Mouse (Mus musculus): ENCODE results near the gene Atl1. TPM values are rescaled to one million over a fixed set of nuclear protein-coding genes. Genes with fewer than 3 reads are reported as not detected.

The Atl1 gene
- polyA plus RNA-seq, 1 experiment from 2014 or later, result 4.8 TPM

DNA sequence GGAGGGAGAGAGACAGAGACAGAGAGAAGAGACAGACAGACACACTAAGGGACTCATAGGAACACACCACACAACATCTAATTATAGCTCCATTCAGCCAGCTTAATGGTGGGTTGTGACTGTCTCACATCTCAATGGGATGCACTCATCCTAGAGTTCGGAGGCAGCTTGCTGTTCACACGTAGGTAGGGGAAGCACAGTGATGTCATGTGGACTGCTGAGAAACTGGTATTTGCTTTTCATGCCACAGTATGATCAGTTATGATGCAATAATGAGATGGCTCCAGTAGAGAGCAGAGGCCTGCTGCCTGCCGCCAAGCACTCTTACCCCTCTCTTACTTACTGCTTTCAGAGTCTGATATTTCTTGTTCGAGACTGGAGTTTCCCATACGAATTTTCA lies 53.4 kb downstream of the Atl1 start:
- no peak overlapping the region for H3K27ac ChIP-seq (ENCODE audit: low read depth, low read length)
- H3K27me3 ChIP-seq (ENCODE audit: control insufficient read depth, insufficient read depth, low read length), result no peaks in the 10 kb centered on the region
- no peaks in the 10 kb centered on the region for H3K4me1 ChIP-seq (ENCODE audit: control insufficient read depth, insufficient read depth, low read length)
- H3K36me3 ChIP-seq (ENCODE audit: control insufficient read depth, insufficient read depth, low read length), result no peaks in the 10 kb centered on the region
- H3K9ac ChIP-seq (ENCODE audit: low read depth, low read length), result no peak overlapping the region
- H3K9me3 ChIP-seq (ENCODE audit: control insufficient read depth, low read length), result no peaks in the 10 kb centered on the region
- no peak overlapping the region for H3K4me2 ChIP-seq (replicated peaks; ENCODE audit: low read depth, low read length)
- WGBS, result 90% methylated on average over 5 of the region's 5 CpGs
- ATAC-seq (ENCODE audit: low FRiP score, low TSS enrichment), result no peak
- no peak overlapping the region for H3K4me3 ChIP-seq (ENCODE audit: low read length)

DNA sequence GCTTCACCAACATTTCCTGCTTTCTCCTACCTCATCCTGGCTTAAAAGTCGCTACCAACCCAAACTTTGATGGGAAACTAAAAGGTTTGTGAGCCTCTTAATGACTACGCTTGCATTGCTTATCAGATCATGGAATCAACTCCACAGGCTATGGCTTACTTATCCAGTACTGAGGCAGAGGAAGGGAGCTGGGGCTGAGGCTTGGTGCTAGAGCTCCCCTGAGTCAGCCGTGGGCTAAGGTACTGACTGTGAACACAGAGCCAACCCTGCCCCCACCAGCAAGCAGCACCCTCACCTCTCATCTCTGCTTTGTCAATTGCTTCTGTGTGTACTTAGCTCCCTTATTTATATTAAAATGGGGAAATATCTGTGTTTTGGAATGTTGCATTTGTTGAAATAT lies 55.1 kb downstream of the Atl1 start:
- Histone ChIP-seq H3K4me3 (ENCODE audit: low read length) (no peak overlapping the region), H3K9me3 (ENCODE audit: control insufficient read depth, low read length) (no peaks in the 10 kb centered on the region), H3K36me3 (ENCODE audit: control insufficient read depth, insufficient read depth, low read length) (no peaks in the 10 kb centered on the region), H3K4me2 (replicated peaks; ENCODE audit: low read depth, low read length) (no peak overlapping the region), H3K4me1 (ENCODE audit: control insufficient read depth, insufficient read depth, low read length) (no peaks in the 10 kb centered on the region), H3K27ac (ENCODE audit: low read depth, low read length) (no peak overlapping the region), H3K27me3 (ENCODE audit: control insufficient read depth, insufficient read depth, low read length) (no peaks in the 10 kb centered on the region), H3K9ac (ENCODE audit: low read depth, low read length) (no peak overlapping the region)
- 69% methylated on average over 3 of the region's 3 CpGs for whole genome bisulfite sequencing
- ATAC-seq (ENCODE audit: low FRiP score, low TSS enrichment), result no peak

DNA sequence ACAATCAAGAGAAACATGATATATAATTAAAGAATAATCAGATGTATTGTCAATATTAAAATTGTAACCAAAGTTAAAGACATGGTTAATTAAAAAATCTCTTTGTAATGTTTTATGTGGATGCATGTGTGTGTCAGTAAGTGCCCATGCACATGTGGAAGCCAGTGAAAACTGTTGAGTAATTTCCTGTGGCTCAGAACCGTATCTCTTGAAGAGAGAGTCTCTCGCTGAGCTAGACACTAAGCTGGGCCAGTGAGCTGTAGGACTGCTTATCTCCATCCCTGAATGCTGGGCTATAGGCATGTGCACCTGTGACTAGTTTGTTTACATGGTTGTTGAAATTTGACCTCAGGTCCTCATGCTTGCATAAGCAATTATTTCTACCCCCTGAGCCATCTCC lies 65.0 kb downstream of the Atl1 start:
- H3K4me1 ChIP-seq (ENCODE audit: control insufficient read depth, insufficient read depth, low read length), result no peaks in the 10 kb centered on the region
- no peak overlapping the region for H3K4me3 ChIP-seq (ENCODE audit: low read length)
- H3K4me2 ChIP-seq (replicated peaks; ENCODE audit: low read depth, low read length), result no peak overlapping the region
- peaks cover 7% of the 10 kb centered on the region; the same call in 1 of the 2 replicates for H3K36me3 ChIP-seq (ENCODE audit: control insufficient read depth, insufficient read depth, low read length)
- ATAC-seq (ENCODE audit: low FRiP score, low TSS enrichment), result no peak
- H3K27me3 ChIP-seq (ENCODE audit: control insufficient read depth, insufficient read depth, low read length), result no peaks in the 10 kb centered on the region
- H3K9me3 ChIP-seq (ENCODE audit: control insufficient read depth, low read length), result no peaks in the 10 kb centered on the region
- no peak overlapping the region for H3K9ac ChIP-seq (ENCODE audit: low read depth, low read length)
- no peak overlapping the region for H3K27ac ChIP-seq (ENCODE audit: low read depth, low read length)
- WGBS, result 93% methylated on average over 2 of the region's 2 CpGs

DNA sequence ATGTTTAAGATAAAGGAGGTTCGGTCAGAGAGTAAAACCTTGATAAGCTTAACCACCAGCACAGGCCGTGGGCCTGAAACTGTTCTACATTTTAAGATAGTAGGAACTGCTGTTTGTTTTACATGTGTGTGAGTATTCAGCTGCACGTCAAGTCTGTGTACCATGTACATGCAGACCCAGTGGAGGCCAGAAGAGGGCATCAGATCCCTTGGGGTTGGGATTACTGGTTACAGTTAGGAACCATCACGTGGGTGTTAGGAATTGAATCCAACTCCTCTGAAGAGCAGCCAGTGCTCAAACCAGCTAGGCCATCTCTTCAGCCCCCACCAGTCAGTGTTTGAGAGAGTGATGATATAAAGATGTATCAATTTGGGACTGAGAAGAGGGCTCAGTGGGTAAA lies 70.1 kb downstream of the Atl1 start:
- no peaks in the 10 kb centered on the region for H3K4me1 ChIP-seq (ENCODE audit: control insufficient read depth, insufficient read depth, low read length)
- no peak overlapping the region for H3K27ac ChIP-seq (ENCODE audit: low read depth, low read length)
- H3K9ac ChIP-seq (ENCODE audit: low read depth, low read length), result no peak overlapping the region
- H3K36me3 ChIP-seq (ENCODE audit: control insufficient read depth, insufficient read depth, low read length), result peaks cover 42% of the 10 kb centered on the region
- ATAC-seq (ENCODE audit: low FRiP score, low TSS enrichment), result no peak; the same call in 1 of the 2 replicates
- H3K27me3 ChIP-seq (ENCODE audit: control insufficient read depth, insufficient read depth, low read length), result no peaks in the 10 kb centered on the region
- H3K4me2 ChIP-seq (replicated peaks; ENCODE audit: low read depth, low read length), result no peak overlapping the region
- no peak overlapping the region for H3K4me3 ChIP-seq (ENCODE audit: low read length)
- no peaks in the 10 kb centered on the region for H3K9me3 ChIP-seq (ENCODE audit: control insufficient read depth, low read length)
- 66% methylated on average over 4 of the region's 4 CpGs for WGBS

DNA sequence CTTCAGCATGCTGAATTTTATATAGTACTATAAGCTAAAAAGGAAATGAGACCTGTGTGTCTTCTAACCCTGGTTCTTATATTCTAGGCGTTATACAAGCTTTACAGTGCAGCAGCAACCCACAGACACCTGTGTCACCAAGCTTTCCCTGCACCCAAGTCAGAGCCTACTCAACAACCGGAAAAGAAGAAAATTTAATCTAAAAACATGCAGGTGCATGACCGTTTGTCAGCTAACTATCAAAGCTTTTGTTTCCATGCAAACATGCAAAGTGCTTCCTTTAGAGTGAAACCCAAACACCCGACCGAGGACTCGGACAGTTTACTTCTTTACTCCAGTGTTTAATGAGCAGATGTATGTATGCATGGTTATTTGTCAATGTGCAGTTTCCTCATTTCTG lies 70.7 kb downstream of the Atl1 start:
- 92% methylated on average over 6 of the region's 6 CpGs for WGBS
- no peak overlapping the region for H3K4me2 ChIP-seq (replicated peaks; ENCODE audit: low read depth, low read length)
- H3K4me3 ChIP-seq (ENCODE audit: low read length), result no peak overlapping the region
- no peaks in the 10 kb centered on the region for H3K4me1 ChIP-seq (ENCODE audit: control insufficient read depth, insufficient read depth, low read length)
- no peak overlapping the region for H3K9ac ChIP-seq (ENCODE audit: low read depth, low read length)
- ATAC-seq (ENCODE audit: low FRiP score, low TSS enrichment), result no peak
- peaks cover 48% of the 10 kb centered on the region for H3K36me3 ChIP-seq (ENCODE audit: control insufficient read depth, insufficient read depth, low read length)
- no peaks in the 10 kb centered on the region for H3K27me3 ChIP-seq (ENCODE audit: control insufficient read depth, insufficient read depth, low read length)
- H3K9me3 ChIP-seq (ENCODE audit: control insufficient read depth, low read length), result no peaks in the 10 kb centered on the region
- H3K27ac ChIP-seq (ENCODE audit: low read depth, low read length), result no peak overlapping the region

DNA sequence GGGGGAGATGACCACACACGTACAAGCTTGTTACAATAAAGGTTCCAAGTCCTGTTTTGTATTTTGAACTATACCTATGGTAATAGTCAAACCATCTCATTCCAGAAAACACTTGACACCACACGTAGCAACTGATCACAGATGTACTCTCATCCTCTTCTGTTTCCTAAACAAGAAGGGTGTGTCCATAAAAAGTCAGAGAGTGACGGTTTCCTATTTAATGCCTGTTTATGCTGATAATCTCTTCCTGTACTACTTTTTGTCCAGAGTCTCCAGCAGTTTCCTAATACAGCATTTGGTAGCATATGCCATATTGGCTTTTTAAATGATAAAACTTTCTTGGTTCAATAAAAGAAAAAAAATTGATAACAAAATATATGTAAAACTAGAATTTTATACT lies 73.2 kb downstream of the Atl1 start:
- H3K4me2 ChIP-seq (replicated peaks; ENCODE audit: low read depth, low read length), result no peak overlapping the region
- no peak overlapping the region for H3K27ac ChIP-seq (ENCODE audit: low read depth, low read length)
- no peak overlapping the region for H3K4me3 ChIP-seq (ENCODE audit: low read length)
- H3K4me1 ChIP-seq (ENCODE audit: control insufficient read depth, insufficient read depth, low read length), result no peaks in the 10 kb centered on the region
- no peak overlapping the region for H3K9ac ChIP-seq (ENCODE audit: low read depth, low read length)
- H3K27me3 ChIP-seq (ENCODE audit: control insufficient read depth, insufficient read depth, low read length), result no peaks in the 10 kb centered on the region
- H3K36me3 ChIP-seq (ENCODE audit: control insufficient read depth, insufficient read depth, low read length), result peaks cover 71% of the 10 kb centered on the region
- no peaks in the 10 kb centered on the region for H3K9me3 ChIP-seq (ENCODE audit: control insufficient read depth, low read length)
- ATAC-seq (ENCODE audit: low FRiP score, low TSS enrichment), result no peak
- 79% methylated on average over 3 of the region's 3 CpGs for WGBS

DNA sequence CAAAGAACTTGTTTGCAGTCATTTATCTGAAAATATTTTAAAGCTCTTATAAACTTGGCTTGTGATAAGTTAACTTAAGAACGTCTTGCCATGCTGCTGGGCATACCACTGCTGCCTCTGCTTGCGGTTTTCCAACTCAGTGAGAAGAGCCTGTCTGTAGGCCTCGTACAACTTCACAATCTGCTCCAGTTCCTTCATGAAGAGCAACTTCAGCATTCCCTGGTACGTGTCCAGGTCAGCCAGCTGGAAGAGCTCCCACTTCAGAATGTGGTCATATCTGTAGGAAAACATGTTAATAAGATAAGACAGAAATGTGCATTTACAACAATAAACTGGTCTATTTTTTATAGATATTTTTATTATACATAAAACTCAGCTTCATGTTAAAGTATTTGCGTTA lies 73.7 kb downstream of the Atl1 start:
- Histone ChIP-seq H3K4me2 (replicated peaks; ENCODE audit: low read depth, low read length) (no peak overlapping the region), H3K27me3 (ENCODE audit: control insufficient read depth, insufficient read depth, low read length) (no peaks in the 10 kb centered on the region), H3K9me3 (ENCODE audit: control insufficient read depth, low read length) (no peaks in the 10 kb centered on the region), H3K36me3 (ENCODE audit: control insufficient read depth, insufficient read depth, low read length) (peaks cover 73% of the 10 kb centered on the region), H3K27ac (ENCODE audit: low read depth, low read length) (no peak overlapping the region), H3K4me3 (ENCODE audit: low read length) (no peak overlapping the region), H3K9ac (ENCODE audit: low read depth, low read length) (no peak overlapping the region), H3K4me1 (ENCODE audit: control insufficient read depth, insufficient read depth, low read length) (no peaks in the 10 kb centered on the region)
- no peak for ATAC-seq (ENCODE audit: low FRiP score, low TSS enrichment)
- WGBS, result 85% methylated on average over 5 of the region's 5 CpGs

DNA sequence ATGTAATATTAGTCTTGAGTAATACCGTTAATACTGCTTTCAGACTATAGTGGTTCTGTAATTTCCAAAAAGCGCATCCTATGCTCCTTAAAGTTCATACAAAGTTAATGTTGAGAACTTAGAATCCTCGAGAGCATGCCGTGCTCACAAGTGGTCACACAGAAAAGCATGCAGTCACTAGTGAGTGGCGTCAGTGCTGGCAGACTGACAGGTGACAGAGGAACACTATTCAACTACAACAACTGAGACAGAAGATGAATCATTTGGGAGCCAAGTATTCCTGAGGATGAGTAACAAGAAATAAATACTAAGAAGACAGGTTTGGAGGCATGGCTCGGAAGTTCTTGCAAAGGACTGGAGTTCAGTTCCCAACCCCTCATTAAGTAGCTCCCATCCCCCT lies 74.7 kb downstream of the Atl1 start:
- H3K9ac ChIP-seq (ENCODE audit: low read depth, low read length), result no peak overlapping the region
- no peaks in the 10 kb centered on the region for H3K4me1 ChIP-seq (ENCODE audit: control insufficient read depth, insufficient read depth, low read length)
- no peak overlapping the region for H3K4me2 ChIP-seq (replicated peaks; ENCODE audit: low read depth, low read length)
- H3K36me3 ChIP-seq (ENCODE audit: control insufficient read depth, insufficient read depth, low read length), result peaks cover 78% of the 10 kb centered on the region
- H3K27me3 ChIP-seq (ENCODE audit: control insufficient read depth, insufficient read depth, low read length), result no peaks in the 10 kb centered on the region
- H3K4me3 ChIP-seq (ENCODE audit: low read length), result no peak overlapping the region
- no peaks in the 10 kb centered on the region for H3K9me3 ChIP-seq (ENCODE audit: control insufficient read depth, low read length)
- no peak for ATAC-seq (ENCODE audit: low FRiP score, low TSS enrichment)
- 88% methylated on average over 6 of the region's 6 CpGs for WGBS
- no peak overlapping the region for H3K27ac ChIP-seq (ENCODE audit: low read depth, low read length)

DNA sequence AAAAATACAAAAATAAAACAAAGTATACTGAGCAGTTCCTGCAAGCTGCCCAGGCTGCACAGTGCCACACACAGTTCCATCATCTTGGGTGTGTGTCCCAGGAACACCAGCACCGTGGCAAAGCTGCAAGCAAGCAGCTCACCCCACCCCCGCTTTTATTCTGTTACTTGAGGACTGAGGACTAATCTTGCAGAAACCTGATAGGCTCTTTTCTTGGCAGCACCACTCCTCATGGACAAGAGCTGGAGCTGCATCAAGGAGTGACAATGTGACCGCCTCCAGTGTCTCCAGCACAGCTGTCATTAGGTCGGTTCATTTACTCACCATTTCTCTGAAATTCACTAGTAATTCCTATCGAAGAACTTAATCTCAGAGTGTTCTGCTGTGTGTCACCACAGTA lies 75.7 kb downstream of the Atl1 start:
- H3K4me2 ChIP-seq (replicated peaks; ENCODE audit: low read depth, low read length), result no peak overlapping the region
- H3K9ac ChIP-seq (ENCODE audit: low read depth, low read length), result no peak overlapping the region
- ATAC-seq (ENCODE audit: low FRiP score, low TSS enrichment), result no peak
- H3K4me3 ChIP-seq (ENCODE audit: low read length), result no peak overlapping the region
- no peaks in the 10 kb centered on the region for H3K9me3 ChIP-seq (ENCODE audit: control insufficient read depth, low read length)
- no peak overlapping the region for H3K27ac ChIP-seq (ENCODE audit: low read depth, low read length)
- H3K4me1 ChIP-seq (ENCODE audit: control insufficient read depth, insufficient read depth, low read length), result no peaks in the 10 kb centered on the region
- H3K27me3 ChIP-seq (ENCODE audit: control insufficient read depth, insufficient read depth, low read length), result no peaks in the 10 kb centered on the region
- H3K36me3 ChIP-seq (ENCODE audit: control insufficient read depth, insufficient read depth, low read length), result peaks cover 75% of the 10 kb centered on the region
- 65% methylated on average over 5 of the region's 5 CpGs for WGBS

DNA sequence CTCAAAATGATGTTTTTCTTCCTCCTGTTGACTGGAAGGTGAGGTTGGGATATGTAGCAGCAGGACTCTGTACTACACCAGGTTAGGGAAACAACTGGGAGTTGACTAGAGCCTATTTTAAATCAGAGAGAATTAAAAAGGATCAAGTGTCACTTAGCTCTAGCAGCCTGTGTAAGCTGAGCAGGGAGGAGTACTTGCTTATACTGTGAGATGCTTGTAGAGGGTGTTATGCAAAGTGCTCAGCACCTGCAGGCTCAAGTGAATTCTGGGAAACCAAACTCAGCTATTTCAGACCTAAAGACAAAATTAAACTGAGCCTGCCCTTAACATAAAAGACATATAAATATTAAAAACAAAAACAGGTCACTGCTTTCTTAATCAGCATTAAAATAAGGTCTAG lies 81.3 kb downstream of the Atl1 start:
- no peaks in the 10 kb centered on the region for H3K4me1 ChIP-seq (ENCODE audit: control insufficient read depth, insufficient read depth, low read length)
- no peak overlapping the region for H3K4me2 ChIP-seq (replicated peaks; ENCODE audit: low read depth, low read length)
- H3K27ac ChIP-seq (ENCODE audit: low read depth, low read length), result no peak overlapping the region
- H3K9me3 ChIP-seq (ENCODE audit: control insufficient read depth, low read length), result no peaks in the 10 kb centered on the region
- no peak for ATAC-seq (ENCODE audit: low FRiP score, low TSS enrichment)
- H3K4me3 ChIP-seq (ENCODE audit: low read length), result no peak overlapping the region
- H3K27me3 ChIP-seq (ENCODE audit: control insufficient read depth, insufficient read depth, low read length), result no peaks in the 10 kb centered on the region
- H3K9ac ChIP-seq (ENCODE audit: low read depth, low read length), result no peak overlapping the region
- peaks cover 42% of the 10 kb centered on the region for H3K36me3 ChIP-seq (ENCODE audit: control insufficient read depth, insufficient read depth, low read length)
